8 mouse cellular contexts compared by ENCODE assay signal in the genomic region with DNA sequence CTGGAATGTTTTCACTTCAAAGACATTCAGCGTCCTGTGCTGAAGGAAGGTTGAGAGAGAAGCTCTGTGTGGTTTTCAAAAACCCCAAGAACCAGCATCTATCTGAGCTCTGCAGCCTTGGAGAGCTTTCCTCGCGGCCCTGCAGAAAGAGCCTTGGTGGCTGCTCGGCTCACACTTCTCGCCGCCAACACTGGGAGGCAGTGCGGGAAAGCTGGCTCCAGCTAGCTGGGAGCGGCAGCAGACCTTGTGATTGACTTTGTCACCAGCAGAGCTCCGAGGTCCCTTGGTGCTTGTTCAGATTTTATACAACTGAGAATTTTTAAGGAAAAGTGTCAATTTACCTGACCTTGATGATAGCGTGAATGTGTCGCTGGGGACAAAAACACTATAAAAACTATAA.
DNase-seq lines count a peak whose midpoint lies in the region; ATAC-seq and TF ChIP-seq lines count a peak whose summit lies in the region.

No protein-coding gene starts in this region.

- H3K4me1 ChIP-seq in heart, embryonic 13.5 days: no peaks in the 10 kb centered on the region
- no peaks in the 10 kb centered on the region for H3K4me1 ChIP-seq in heart, embryonic 11.5 days (ENCODE audit: control insufficient read depth, insufficient read depth, low read length)
- H3K4me1 ChIP-seq in kidney, postnatal 0 days (replicated peaks; ENCODE audit: insufficient read depth, low read length): no peaks in the 10 kb centered on the region
- H3K4me1 ChIP-seq in limb, embryonic 15.5 days: peaks cover 3% of the 10 kb centered on the region; the same call in 1 of the 2 replicates

- no peak overlapping the region for H3K4me3 ChIP-seq in heart, embryonic 13.5 days
- no peak overlapping the region for H3K4me3 ChIP-seq in heart, embryonic 11.5 days (ENCODE audit: low read depth, low read length)
- H3K4me3 ChIP-seq in kidney, postnatal 0 days (replicated peaks; ENCODE audit: low read depth, low read length): no peak overlapping the region
- H3K4me3 ChIP-seq in limb, embryonic 15.5 days: peak overlapping the region; percentile 3; the same call in 1 of the 2 replicates

- H3K36me3 ChIP-seq in heart, embryonic 13.5 days: no peaks in the 10 kb centered on the region
- H3K36me3 ChIP-seq in heart, embryonic 11.5 days (ENCODE audit: control insufficient read depth, insufficient read depth, low read length): no peaks in the 10 kb centered on the region
- no peaks in the 10 kb centered on the region for H3K36me3 ChIP-seq in kidney, postnatal 0 days (ENCODE audit: insufficient read depth, low read length)
- H3K36me3 ChIP-seq in limb, embryonic 15.5 days: no peaks in the 10 kb centered on the region

- H3K9me3 ChIP-seq in heart, embryonic 13.5 days: no peaks in the 10 kb centered on the region
- no peaks in the 10 kb centered on the region for H3K9me3 ChIP-seq in heart, embryonic 11.5 days (replicated peaks; ENCODE audit: control insufficient read depth, low read length)
- no peaks in the 10 kb centered on the region for H3K9me3 ChIP-seq in kidney, postnatal 0 days (replicated peaks; ENCODE audit: low read length)
- no peaks in the 10 kb centered on the region for H3K9me3 ChIP-seq in limb, embryonic 15.5 days

- WGBS in heart, embryonic 13.5 days: 10% methylated on average over 11 of the region's 11 CpGs
- WGBS in heart, embryonic 11.5 days (ENCODE audit: insufficient replicate concordance): 9% methylated on average over 11 of the region's 11 CpGs
- WGBS in kidney, postnatal 0 days: 5% methylated on average over 11 of the region's 11 CpGs
- 9% methylated on average over 11 of the region's 11 CpGs for WGBS in limb, embryonic 15.5 days

- peak overlapping the region; percentile 35 for H3K4me2 ChIP-seq in heart, embryonic 13.5 days
- H3K4me2 ChIP-seq in heart, embryonic 11.5 days: no peak overlapping the region
- H3K4me2 ChIP-seq in kidney, postnatal 0 days (ENCODE audit: low read length): peak overlapping the region; percentile 31
- H3K4me2 ChIP-seq in limb, embryonic 15.5 days: peak overlapping the region; percentile 37

- no peak for ATAC-seq in heart, embryonic 13.5 days (ENCODE audit: extremely low read depth, insufficient number of reproducible peaks, low FRiP score, low TSS enrichment)
- no peak for ATAC-seq in heart, embryonic 11.5 days (replicated peaks; ENCODE audit: insufficient number of reproducible peaks, low FRiP score, low TSS enrichment)
- 0 out of 2 replicates have a peak, but pooled peaks have one; percentile 52 for ATAC-seq in kidney, postnatal 0 days (replicated peaks; ENCODE audit: low FRiP score, low read depth)
- no peak for ATAC-seq in limb, embryonic 15.5 days (ENCODE audit: insufficient number of reproducible peaks, low FRiP score, low TSS enrichment, low read depth)

- H3K9ac ChIP-seq in heart, embryonic 13.5 days: no peak overlapping the region
- H3K9ac ChIP-seq in heart, embryonic 11.5 days (ENCODE audit: low read depth, low read length): no peak overlapping the region
- H3K9ac ChIP-seq in kidney, postnatal 0 days (ENCODE audit: low read depth, low read length): no peak overlapping the region
- no peak overlapping the region for H3K9ac ChIP-seq in limb, embryonic 15.5 days

- DNase-seq in cerebellum, postnatal 10 days: peak; percentile 85 to 86
- DNase-seq in frontal cortex, postnatal 10 days (ENCODE audit: low spot score in 2 of 2): peak; percentile 12 to 68
- DNase-seq in kidney, postnatal 0 days (ENCODE audit: low spot score): peak; percentile 68
- peak; percentile 34 for DNase-seq in ovary, postnatal 14 days (ENCODE audit: low spot score)
- DNase-seq in natural killer cell, adult 2 months (ENCODE audit: low spot score in 2 of 2): no peak

- H3K27ac ChIP-seq in heart, embryonic 13.5 days (replicated peaks): no peak overlapping the region
- no peak overlapping the region for H3K27ac ChIP-seq in heart, embryonic 11.5 days (ENCODE audit: low read depth, low read length)
- H3K27ac ChIP-seq in kidney, postnatal 0 days: no peak overlapping the region
- no peak overlapping the region for H3K27ac ChIP-seq in limb, embryonic 15.5 days

- peaks cover 31% of the 10 kb centered on the region for H3K27me3 ChIP-seq in heart, embryonic 13.5 days (replicated peaks)
- 0 out of 2 replicates have a peak, but pooled peaks cover 12% of the 10 kb centered on the region for H3K27me3 ChIP-seq in heart, embryonic 11.5 days (ENCODE audit: control insufficient read depth, insufficient read depth, low read length)
- peaks cover 4% of the 10 kb centered on the region; the same call in 1 of the 2 replicates for H3K27me3 ChIP-seq in kidney, postnatal 0 days (ENCODE audit: insufficient read depth, low read length)
- H3K27me3 ChIP-seq in limb, embryonic 15.5 days: peaks cover 26% of the 10 kb centered on the region

- TF ChIP-seq CTCF in kidney, postnatal 0 days (IDR thresholded peaks at IDR 0.05; ENCODE audit: low read depth): peak; percentile 81

Comparison
In these comparisons a context has a peak if more than half of its experiments do, and no peak if none do; other contexts are left out.
1. DNase-seq: peak in cerebellum, postnatal 10 days (2 of 2), frontal cortex, postnatal 10 days (2 of 2), kidney, postnatal 0 days (single experiment) and ovary, postnatal 14 days (single experiment); none in natural killer cell, adult 2 months (0 of 2).